Mouse (Mus musculus) kidney, adult 11 months (tissue): ENCODE data around the gene Zcwpw1.
A peak's percentile ranks its signal among the peaks of the same experiment; 100 is the strongest.
"Not testable (repeated sequence)": the region's sequence is repeated elsewhere in the genome, so short reads cannot be mapped to it uniquely, and the experiment has no call there.

Experiments
- DNase-seq: peaks from one replicate; pipeline ENCODE4 v3.0.0; 2022

Zcwpw1 gene

DNA sequence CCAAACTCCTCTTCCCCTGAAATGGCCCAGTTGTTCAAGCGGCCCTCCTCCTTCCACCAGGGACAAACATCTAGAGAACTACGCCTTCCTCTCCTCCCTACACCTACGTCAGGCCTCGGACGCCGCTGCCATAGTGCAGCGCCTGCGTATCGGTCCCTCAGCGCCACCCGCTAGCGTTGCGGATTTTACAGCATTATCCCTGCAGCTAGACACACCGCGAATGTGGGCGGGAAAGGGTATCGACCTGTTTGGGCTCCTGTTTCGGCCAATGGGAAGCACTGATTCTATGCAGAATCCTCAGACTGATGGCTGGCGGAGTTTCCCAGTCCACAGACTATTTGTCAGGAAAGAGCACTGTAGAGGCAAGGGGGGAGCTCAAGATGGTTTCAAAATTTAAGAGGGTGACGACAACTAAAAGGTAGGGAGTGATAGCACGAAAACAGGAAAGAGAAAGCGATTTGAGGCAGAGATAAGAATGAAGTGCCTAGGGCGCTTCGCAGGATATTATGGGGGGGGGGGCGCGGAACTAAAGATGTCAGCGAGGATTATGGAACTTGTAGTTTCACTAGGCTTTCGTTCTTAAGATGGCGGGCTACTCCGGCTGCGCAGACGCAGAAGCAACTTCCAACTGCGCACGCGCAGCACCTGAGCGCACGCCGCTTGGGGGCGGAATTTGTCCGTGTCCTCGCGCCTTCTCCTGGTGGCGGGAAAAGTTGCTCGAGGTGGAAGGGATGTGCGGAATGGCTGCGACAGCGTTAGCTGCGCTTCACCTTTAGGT is at the start of gene Zcwpw1, which contains the start of gene Mepce:
Gene Zcwpw1, plus strand, starts transcription at position 648 of the 778 bp plus-strand sequence.
Gene Mepce, minus strand, starts transcription at position 505 of the 778 bp plus-strand sequence.
- peak; percentile 95 for DNase-seq

DNA sequence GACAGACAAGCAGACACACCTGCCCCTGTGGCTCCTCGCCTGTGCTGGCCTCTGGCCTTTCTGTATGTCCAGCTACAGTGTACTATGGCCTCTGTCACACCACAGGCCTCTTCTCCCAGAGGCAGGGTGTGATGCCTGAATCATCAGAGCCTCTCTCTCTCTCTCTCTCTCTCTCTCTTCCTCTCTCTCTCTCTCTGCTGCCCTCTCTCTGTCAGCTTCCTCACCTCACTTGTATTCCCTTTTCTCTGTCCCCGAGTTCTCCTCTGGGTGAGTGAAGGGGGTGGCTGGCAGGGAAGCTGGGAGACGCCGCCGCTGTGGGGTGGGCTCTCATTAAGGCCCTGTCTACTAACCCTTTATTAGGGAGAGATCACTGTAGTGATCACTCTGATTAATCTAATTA is 49.1 kb upstream of the Zcwpw1 start:
- DNase-seq: no peak

DNA sequence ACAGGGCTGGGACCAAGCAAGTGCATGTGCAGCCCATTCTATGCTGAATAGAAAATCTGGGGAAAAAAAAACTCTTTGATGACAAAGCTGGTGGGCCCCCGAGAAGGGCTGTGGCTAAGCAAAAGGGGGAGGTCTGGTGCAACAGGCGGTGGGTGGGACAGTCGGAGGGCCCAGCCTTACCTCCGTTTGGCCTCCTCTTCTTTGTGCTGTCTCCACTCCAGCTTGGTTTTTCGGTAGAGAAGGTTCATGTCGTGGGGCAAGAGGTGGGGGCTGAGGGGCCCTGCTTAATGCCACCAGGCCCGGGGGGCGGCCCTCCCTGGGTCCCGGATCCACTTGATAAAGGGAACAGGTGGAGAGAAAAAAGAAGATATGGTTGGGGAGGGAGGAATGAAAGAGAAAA is 48.1 kb upstream of the Zcwpw1 start:
- DNase-seq: no peak

DNA sequence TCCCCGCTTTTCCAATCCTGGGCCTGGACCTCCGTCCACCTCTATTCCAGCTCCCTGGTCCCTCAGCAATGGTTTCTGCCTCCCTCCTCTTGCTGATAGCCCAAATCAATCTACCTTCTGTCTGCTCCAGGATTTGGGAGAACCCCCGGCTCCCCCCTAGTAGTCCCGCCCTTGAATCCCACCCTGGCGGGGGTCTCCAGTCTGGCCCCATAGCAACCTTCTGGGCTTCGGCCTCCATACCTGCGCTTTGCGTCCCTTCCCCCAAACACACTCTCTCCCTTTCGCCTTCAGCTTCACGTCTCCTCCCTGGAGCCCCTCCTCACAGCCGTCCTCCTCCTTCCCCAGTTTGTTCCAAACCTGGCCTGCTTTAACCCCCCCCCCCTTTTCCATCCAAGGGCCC is 47.1 kb upstream of the Zcwpw1 start:
- DNase-seq: no peak

DNA sequence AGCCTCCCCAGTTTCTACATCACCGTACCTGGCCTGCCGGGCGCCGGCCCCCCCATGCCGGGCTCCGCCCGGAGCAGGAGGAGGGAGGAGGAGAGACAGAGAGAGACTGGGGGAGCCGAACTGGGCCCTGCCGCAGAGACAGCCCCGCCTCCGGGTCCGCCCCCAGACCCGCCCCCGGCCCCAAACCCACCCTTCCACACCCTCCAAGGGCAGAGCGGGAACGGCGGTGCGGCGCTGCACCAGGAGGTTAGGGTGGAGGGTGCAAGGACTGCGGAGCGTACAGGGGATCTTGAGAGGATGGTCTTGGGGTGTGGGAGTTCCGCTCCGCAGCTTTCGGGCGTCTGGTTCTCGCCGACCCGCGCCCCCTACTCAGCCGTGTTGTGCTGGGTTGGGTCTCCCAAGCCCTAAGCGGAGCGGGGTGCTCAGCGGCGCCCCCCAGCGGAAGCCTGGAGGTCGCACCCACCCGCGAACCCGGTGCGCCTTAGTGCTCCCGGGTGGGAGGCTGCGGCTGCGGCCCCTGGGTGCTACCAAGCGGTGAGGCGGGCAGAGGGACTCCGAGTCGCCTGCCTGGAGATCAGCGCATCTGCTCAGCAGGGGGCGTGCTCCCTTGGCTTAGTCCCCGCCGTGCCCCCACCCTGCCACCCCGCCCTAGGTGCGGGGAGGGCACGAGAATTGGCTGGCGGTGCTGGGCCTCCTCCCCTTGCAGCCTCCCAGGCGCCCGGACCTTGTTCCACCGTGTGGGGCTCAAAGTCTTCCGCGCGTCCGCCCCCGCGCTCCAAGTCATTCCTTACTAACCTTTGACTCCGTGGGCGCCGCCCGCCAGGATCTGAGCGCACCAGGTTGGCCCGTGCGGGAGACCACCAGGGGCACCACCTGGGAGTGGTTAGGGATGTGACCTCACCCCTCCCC is 46.3 kb upstream of the Zcwpw1 start, which contains the start of gene Nyap1:
Gene Nyap1, minus strand, starts transcription at position 585 of the 909 bp plus-strand sequence.
- DNase-seq: peak; percentile 91

DNA sequence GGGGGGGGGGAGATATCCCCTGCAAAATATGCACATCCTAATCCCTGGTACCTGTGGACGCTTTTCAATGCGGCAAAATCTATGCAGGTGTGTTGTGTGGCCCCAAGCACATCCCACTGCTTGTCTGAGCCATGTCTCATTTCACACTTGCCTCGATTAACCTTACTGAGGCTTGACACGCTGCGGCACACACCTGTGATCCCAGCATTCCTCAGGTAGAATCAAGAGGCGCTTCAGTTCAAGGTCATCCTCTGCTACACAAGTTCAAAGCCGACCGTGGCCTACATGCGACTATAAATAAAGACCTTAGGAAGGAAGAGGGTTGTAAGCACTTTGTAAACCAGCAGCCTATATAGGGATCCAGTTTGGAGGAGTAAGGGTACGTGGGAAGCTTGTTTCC is 45.5 kb upstream of the Zcwpw1 start:
- no peak for DNase-seq

DNA sequence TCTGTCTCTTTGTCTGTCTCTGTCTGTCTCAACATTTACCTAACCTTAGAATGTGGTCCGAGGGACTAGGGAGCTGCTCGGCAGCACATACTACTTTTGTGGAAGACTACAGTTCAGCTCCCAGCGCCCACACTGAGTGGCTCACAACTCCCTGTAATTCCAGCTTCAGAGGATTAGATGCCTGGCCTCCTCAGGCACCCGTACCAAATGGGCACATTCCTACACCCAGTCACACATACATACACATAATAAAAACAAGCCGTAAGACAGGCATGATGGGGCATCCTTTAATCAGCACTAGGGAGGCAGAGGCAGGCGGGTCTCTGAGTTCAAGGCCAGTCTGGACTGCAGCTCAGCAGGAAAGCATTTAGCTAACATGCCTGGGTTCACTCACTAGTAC is 44.8 kb upstream of the Zcwpw1 start:
- DNase-seq: no peak

DNA sequence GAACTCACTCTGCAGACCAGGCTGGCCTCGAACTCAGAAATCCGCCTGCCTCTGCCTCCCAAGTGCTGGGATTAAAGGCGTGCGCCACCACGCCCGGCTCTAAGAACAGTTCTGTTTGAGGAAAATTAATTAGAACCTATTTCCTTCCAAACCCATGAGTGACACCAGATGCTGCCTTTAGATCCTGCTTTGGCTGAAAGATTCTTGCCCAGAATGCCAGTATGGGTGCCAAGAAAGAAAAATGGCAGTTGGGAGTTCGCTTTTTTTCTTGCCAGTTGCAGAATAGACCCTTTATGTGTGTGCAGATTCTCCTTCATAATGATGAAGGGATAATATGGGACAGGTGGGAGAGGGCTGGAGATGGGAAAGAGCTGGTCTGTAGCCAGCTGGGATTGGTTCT is 43.4 kb upstream of the Zcwpw1 start:
- no peak for DNase-seq

DNA sequence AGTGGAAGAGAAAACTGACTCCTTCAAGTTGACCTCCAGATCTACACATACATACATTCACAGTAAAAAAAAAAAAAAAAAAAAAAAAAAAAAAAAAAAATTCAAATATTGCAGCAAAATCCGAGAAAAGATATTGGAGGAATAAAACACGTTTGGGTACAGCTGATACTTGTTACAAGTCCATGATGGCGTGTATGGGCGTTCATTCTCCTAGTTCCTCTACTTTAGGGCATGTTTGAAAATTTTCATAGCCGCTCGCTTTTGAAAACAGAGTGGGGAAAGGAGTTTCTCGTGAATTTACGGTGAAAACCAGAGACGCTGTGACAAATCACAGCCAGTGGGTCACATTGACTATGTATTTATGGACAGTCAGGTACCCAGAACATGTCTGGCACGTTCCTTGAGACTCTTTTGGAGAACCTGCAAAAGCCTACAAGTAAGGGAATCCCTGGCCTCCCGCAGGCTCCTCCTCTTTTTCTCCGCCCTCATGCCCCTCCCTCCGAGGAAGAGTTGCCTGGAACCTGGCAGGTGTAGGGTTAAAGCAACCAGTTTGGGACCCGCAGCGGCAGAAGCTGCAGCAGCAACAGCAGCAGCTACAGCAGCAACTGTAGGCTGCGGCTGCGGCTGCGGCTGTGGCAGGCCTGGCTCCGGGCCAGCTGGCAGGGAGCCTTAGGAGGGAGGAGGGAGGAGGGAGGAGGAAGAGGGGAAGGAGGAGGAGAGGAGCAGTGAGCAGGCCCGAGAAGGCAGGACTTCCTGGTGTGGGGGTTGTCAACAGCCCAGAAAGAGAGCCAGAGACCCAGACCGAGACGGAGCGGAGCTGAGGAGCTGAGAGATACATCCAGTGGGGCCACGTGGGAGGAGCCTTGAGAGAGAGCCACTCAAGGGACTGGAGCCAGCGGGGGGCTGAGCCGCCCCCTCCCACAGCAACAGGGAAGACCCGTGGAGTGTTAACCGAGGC is 42.1 kb upstream of the Zcwpw1 start, which contains the start of gene Tsc22d4:
Gene Tsc22d4, plus strand, starts transcription at position 517 of the 958 bp plus-strand sequence.
- peak; percentile 95 for DNase-seq

DNA sequence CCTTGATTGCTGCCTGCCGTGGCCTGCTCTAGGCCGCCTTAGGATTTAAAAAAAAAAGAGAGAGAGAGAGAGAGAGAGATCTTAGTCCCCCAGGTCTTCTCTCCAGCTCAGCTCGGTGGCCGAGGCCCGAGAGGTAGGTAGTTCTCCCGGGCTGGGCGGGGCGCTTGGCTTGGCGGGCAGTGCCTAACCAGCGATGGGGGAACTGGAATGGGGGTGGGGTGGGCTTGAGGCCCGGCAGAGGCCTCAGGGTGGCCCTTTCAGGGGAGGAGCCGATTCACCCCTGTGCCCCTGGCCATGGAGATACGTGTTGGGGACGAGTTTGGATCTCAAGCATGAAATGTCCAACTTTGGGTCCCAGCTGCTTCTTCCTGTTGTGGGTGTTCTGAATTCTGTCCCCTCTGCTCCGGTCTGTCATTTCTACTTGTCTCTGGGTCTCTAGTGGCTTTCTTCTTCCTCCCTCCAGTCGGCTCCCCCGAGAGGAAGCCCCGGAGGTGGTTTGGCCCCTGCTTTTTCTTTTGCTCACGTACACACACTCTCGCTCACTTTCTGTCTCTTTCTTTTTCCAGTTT is 41.2 kb upstream of the Zcwpw1 start:
- no peak for DNase-seq

DNA sequence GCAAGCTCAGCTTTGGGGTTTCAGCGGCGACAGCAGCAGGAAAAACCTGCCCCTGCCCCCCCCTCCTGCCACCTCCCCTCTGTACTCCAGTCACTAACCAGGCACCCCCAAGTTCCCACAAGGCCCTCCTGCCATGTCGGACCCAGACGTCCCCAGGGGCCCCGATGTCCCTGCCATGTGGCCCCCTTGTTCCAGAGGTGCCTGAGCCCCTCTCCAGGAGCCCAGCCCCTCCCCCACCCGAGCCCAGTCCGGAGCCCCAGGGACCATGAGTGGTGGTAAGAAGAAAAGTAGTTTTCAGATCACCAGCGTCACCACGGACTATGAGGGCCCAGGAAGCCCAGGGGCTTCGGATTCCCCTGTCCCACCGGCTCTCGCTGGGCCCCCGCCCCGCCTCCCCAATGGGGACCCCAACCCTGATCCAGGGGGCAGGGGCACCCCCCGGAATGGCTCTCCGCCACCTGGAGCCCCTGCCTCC is 40.7 kb upstream of the Zcwpw1 start:
- DNase-seq: no peak

DNA sequence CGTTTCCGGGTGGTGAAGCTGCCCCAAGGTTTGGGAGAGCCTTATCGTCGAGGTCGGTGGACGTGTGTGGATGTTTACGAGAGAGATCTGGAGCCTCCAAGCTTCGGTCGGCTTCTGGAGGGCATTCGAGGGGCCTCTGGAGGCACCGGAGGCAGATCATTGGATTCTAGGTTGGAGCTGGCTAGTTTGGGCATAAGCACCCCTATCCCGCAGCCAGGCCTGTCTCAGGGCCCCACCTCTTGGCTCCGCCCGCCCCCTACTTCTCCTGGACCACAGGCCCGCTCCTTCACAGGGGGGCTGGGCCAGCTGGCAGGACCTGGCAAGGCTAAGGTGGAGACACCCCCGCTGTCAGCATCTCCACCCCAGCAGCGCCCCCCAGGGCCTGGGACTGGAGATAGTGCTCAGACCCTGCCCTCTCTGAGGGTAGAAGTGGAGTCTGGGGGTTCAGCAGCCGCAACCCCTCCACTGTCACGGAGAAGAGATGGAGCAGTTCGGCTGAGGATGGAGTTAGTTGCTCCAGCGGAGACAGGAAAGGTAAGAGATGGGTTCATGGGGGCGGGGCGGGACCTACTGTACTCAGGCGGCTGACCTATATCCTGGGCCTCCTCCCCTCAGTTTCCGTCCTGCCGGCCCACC is 40.2 kb upstream of the Zcwpw1 start:
- DNase-seq: peak; percentile 47

DNA sequence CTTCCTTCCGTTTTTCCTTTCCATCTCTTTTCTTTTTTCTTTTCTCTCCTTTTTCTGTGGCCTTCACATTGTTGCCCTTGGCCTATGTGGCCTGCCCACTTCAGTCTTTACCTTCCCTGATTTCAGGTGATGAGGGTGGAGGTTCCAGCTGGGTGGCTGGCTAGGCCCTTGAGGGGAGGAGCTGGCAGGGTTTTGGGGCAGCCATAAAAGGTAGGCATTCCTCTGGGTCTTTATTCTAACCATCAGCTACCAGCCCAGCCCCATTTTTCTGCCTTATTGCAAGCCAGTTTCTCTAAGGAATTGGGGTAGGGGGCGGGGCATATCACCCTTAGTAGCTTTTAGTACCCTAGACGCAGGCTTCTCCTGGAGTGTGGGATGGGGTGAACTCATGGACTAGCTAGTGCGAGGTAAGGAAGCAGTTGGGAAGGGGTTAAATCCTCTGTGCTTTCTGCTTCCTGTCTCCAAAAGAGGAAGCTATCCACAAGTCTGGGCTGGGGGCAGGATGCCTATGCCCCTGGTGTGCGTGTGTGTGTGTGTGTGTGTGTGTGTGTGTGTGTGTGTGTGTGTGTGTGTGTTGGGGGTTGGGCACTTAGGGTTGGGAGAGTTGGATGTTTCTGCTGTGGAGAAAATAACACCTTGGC is 39.3 kb upstream of the Zcwpw1 start:
- DNase-seq: peak; percentile 49

DNA sequence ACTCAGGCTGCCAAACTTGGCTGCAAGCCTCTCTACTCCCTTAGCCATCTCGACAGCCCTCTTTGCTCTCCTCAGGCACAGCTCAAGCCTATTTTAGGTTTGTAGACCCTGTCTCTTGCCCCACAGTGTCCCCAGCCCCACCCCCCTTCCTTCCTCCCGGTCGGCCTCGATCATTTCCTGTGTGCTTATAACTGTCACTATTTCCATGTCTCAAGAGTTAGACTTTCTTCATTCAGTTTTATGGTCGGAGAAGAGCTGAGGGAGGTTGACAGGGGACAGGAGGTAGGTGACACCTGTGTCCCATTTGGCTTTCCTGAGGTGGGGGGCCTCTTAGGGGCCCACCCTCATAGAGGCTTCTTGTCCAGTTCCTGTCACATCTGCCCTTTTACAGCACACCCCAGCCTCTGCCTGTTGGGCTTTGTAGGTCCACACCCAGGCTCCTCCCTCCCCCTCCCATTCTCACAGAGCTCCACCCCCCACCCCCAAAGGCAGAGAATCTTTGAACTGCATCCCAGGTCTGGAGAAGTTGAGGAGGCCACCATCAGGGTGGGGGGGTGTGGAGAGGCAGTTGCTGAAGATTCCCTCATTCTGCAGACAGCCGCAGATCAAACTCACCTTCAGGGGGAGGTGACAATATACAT is 38.3 kb upstream of the Zcwpw1 start:
- DNase-seq: no peak

DNA sequence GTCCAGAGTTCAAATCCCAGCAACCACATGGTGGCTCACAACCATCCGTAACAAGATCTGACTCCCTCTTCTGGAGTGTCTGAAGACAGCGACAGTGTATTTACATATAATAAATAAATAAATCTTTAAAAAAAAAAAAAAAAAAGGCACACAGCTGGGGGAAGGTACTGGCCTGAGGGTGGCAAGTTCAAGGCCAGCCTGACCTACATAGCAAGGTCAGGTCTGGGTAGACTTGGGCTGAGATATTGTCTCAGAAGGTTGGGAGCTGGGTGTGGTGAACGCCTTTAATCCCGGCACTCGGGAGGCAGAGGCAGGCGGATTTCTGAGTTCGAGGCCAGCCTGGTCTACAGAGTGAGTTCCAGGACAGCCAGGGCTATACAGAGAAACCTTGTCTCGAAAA is 37.4 kb upstream of the Zcwpw1 start:
- DNase-seq: not testable (repeated sequence)

DNA sequence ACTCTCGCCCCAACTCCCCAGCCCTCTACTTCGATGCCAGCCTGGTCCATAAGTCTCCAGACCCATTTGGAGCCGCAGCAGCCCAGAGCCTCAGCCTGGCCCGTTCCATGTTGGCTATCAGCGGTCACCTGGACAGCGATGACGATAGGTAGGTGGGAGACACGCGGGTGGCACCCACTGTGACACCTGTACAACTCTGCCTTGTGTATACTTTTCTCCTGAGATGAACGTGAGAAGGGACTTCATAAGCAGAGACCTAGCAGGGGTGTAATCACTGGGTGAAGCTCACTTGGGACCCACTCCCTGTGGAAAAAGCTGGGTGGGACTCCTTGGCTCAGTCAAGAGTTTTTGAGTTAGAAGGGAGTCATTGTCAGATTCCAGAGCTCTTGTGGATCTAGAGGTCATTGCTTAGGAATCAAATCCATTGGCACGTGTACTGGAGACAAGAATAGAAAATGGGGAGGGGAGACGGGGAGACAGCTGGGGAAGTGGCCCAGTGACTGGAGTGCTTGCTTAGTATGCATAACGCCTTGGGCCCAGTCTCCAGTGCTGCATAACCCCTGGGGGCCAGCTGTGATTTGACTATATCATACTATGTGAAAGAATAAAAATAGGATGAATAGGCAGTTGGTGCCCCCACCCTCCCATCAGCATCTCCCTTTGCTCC is 36.2 kb upstream of the Zcwpw1 start:
- DNase-seq: no peak

DNA sequence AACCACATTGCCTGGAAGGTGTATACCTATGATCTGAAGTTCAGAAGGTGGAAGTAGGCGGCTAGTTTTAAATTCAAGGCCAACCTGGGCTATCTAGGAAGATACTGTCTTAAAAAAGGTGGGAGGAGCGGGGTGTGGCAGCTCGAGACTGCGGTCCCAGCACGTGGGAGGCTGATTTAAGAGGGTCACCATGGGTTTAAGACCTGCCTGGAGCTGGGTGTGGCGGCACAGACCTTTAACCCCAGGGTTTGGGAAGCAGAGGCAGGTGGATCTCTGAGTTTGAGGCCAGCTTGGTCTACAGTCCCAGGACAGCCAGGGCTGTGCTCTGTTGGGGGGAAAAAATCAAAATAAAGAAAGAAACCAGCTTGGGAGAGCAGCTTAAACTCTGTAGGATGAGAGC is 35.6 kb upstream of the Zcwpw1 start:
- no peak for DNase-seq

DNA sequence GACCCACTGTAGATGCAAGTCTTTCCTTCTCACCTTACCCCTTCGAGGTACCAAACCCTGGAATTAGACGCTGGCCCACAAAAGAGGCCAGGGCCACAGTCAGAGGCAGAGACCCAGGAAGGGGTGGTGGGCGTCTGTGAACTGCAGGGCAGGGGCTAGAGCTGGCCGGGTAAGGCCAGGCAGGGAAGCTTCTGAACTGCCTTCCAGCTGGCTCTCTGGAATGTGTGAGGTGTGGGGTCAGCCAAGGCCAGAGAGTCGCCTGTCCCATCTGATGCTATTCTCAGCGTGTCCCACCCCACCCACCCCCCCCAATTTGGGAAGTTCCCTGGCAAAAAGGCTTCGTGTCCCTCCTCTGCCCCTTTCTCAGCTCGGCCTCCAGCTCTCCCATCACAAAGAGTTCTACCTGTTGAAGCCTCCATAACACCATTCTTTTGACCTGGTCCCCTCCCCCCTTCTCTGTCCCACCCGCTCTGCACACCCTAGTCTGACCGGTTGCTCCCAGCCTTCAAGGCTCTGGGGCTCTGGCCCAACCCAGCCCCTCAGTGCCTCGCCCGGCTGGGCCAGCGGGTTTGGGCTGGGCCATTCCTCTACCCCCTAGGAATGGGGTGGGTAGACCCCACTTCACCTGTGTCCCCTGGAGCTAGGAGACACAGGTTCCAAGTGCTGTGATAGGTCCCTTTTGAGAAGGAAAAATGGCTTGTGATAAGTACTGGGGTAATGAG is 34.3 kb upstream of the Zcwpw1 start:
- no peak for DNase-seq

DNA sequence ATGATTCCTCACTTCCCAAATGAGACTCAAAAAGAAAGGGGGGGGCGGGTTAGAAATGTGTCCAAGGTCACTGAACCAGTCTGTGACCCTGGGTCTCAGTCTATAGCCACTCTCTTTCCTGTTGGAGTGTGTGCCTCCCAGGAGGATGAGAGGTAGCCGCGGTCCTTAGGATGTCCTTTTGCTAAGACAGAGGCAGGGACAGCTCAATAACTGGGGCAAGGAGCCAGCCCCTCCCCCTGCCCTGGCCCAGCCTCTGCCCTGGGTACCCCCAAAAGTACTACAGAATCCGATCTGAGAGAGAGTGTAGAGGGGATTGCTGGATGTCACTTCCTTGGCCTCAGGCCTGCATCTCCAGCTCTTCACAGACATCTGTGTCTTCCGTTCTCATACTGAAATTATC is 32.2 kb upstream of the Zcwpw1 start:
- peak; percentile 4 for DNase-seq
